Mouse (Mus musculus) forebrain, embryonic 12.5 days (tissue): ENCODE results near the gene Mymk. TPM values are rescaled to one million over a fixed set of nuclear protein-coding genes. Genes with fewer than 3 reads are reported as not detected.

Experiments
- ATAC-seq: fragments of 200-750 bp; cut with Nextera tagmentation; 2 replicates; pipeline ENCODE4 v1.8.0; 2017; ENCODE audit warnings: moderate TSS enrichment; ENCODE audit not compliant: low FRiP score
- H3K27ac ChIP-seq: fragments of 300-500 bp; sonication (generic); 2 replicates; pipeline ENCODE4 v1.5.1; 2016; ENCODE audit warnings: mild to moderate bottlenecking
- H3K27me3 ChIP-seq: fragments of 300-500 bp; sonication (generic); 2 replicates; pipeline ENCODE4 v1.6.1; 2016; ENCODE audit warnings: mild to moderate bottlenecking
- H3K36me3 ChIP-seq: fragments of 300-500 bp; sonication (generic); replicated peaks from 2 replicates; pipeline ENCODE4 v1.6.1; 2016; ENCODE audit warnings: mild to moderate bottlenecking
- H3K4me1 ChIP-seq: fragments of 300-500 bp; sonication (generic); 2 replicates; pipeline ENCODE4 v1.6.1; 2016
- H3K4me2 ChIP-seq: fragments of 300-500 bp; sonication (generic); 2 replicates; pipeline ENCODE4 v1.6.1; 2016; ENCODE audit warnings: mild to moderate bottlenecking, moderate library complexity
- H3K4me3 ChIP-seq: fragments of 300-500 bp; sonication (generic); replicated peaks from 2 replicates; pipeline ENCODE4 v1.5.1; 2016; ENCODE audit warnings: mild to moderate bottlenecking
- H3K9ac ChIP-seq: fragments of 300-500 bp; sonication (generic); 2 replicates; pipeline ENCODE4 v1.6.1; 2016; ENCODE audit warnings: mild to moderate bottlenecking
- H3K9me3 ChIP-seq: fragments of 300-500 bp; sonication (generic); 2 replicates; pipeline ENCODE4 v1.6.1; 2016
- WGBS: fragments of 180-500 bp; shearing (Covaris S2); methylation state at CpG from one replicate; pipeline ENCODE4 v1.1.7; 2016; 5-methylcytosine and 5-hydroxymethylcytosine counted together
- polyA plus RNA-seq: library from polyadenylated mRNA; unstranded; fragments of >200 nt; fragmentation: Nextera tagmentation; extraction: Ambion mirVana; gene quantifications from 2 replicates; pipeline ENCODE4 v1.2.1, GENCODE M21; 2016

The Mymk gene
- 0.26 TPM in 1 of 2 replicates, not detected in the other for polyA plus RNA-seq

DNA sequence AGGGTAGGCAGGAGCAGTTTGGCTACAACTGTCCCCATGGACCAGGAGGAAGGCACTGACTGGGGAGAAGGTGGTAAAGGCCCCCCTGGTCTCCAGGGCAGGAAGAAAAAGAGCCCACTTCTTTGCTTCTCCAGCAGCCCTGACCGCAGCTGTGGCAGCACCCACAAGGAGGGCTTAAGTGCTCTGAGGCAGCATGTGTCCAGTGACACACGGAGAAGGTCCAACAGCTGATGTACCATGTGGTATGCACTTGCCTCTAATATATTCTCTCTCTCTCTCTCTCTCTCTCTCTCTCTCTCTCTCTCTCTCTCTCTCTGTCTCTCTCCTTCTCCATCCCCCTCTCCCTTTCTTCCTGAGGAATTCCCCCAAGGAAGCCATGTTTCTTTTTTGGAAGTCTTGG lies at the start of gene Mymk:
TSS of gene Mymk (minus strand) at position 202 of the 400 bp plus-strand sequence.
- WGBS, result 85% methylated on average over 2 of the region's 2 CpGs
- no peaks in the 10 kb centered on the region; the same call in 1 of the 2 replicates for H3K4me1 ChIP-seq
- no peaks in the 10 kb centered on the region for H3K9me3 ChIP-seq
- H3K9ac ChIP-seq, result no peak within 1 kb of the TSS
- no peak for ATAC-seq
- no peak within 1 kb of the TSS for H3K4me2 ChIP-seq
- no peaks in the 10 kb centered on the region for H3K36me3 ChIP-seq
- no peak within 1 kb of the TSS for H3K27ac ChIP-seq
- no peak within 1 kb of the TSS for H3K4me3 ChIP-seq
- H3K27me3 ChIP-seq, result no peaks in the 10 kb centered on the region

DNA sequence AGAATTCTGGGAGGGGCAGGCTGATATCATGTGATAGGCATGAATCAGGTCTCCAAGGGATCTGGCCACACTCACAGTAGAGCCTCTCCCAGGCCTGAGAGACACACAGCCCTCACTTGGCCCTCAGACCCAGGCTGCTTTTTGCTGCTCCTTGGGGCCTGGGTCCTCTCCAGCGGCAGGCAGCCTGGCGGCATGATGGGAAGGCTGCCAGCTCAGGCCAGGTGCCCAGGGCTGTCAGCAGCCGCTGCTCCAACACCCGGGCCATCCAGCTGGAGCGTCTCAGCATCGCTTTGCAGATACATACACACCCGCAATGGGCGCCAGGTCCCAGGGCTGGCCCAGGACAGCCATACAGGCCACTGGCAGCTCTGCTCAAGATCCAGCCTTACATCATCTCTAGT lies 48.3 kb upstream of the Mymk start:
- Histone ChIP-seq H3K4me3 (no peak overlapping the region), H3K27ac (0 out of 2 replicates have a peak overlapping the region, but pooled peaks have one; percentile 19), H3K9ac (no peak overlapping the region), H3K4me1 (peaks cover 22% of the 10 kb centered on the region), H3K27me3 (no peaks in the 10 kb centered on the region), H3K36me3 (no peaks in the 10 kb centered on the region), H3K4me2 (no peak overlapping the region), H3K9me3 (no peaks in the 10 kb centered on the region)
- WGBS, result 86% methylated on average over 8 of the region's 8 CpGs
- no peak for ATAC-seq

DNA sequence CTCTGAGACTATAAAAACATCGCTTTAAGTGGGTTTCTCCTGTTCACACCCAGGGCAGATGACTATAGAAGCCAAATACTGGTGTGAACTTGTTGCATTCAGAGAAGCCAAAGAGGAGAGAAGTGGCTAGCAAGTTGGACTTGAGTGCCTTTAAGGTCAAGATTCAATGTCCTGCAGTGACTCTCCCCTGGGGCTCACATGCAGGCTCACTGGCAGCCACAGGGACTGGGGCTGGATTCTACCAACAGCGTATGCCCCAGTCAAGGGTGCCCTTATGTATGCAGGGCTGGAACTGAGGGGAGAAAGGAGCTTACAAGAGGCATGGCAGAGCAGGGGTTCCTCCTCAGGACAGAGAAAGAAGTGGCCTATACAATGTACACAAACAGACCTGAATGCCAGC lies 47.8 kb upstream of the Mymk start:
- no peak overlapping the region for H3K4me3 ChIP-seq
- H3K9me3 ChIP-seq, result no peaks in the 10 kb centered on the region
- H3K4me1 ChIP-seq, result peaks cover 22% of the 10 kb centered on the region
- no peak overlapping the region for H3K9ac ChIP-seq
- no peaks in the 10 kb centered on the region for H3K27me3 ChIP-seq
- WGBS, result 88% methylated on average over 2 of the region's 2 CpGs
- H3K27ac ChIP-seq, result no peak overlapping the region
- H3K36me3 ChIP-seq, result no peaks in the 10 kb centered on the region
- no peak overlapping the region for H3K4me2 ChIP-seq
- no peak for ATAC-seq

DNA sequence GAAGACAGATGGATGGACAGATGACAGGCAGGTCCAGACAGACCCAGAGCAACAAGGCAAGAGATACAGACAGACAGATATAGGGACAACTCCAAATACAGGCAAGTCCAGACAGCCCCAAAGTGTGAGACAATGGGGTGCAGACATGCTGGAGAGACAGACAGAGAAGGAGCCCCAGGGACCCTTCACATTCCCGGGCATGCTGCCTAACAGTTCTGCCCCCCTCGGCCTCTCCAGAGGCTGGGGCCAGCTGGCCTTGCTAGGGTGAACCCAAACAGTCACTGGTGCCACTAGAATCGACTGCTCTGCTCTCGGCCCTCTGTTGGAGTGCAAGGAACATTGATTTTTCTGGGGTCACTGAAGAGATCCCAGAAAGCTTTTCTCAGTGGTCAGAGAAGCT lies 46.5 kb upstream of the Mymk start:
- ATAC-seq, result no peak
- 67% methylated on average over 4 of the region's 4 CpGs for WGBS
- H3K9ac ChIP-seq, result no peak overlapping the region
- no peak overlapping the region for H3K4me3 ChIP-seq
- H3K36me3 ChIP-seq, result no peaks in the 10 kb centered on the region
- no peaks in the 10 kb centered on the region for H3K27me3 ChIP-seq
- H3K9me3 ChIP-seq, result no peaks in the 10 kb centered on the region
- H3K27ac ChIP-seq, result no peak overlapping the region
- H3K4me2 ChIP-seq, result no peak overlapping the region
- H3K4me1 ChIP-seq, result peaks cover 22% of the 10 kb centered on the region

DNA sequence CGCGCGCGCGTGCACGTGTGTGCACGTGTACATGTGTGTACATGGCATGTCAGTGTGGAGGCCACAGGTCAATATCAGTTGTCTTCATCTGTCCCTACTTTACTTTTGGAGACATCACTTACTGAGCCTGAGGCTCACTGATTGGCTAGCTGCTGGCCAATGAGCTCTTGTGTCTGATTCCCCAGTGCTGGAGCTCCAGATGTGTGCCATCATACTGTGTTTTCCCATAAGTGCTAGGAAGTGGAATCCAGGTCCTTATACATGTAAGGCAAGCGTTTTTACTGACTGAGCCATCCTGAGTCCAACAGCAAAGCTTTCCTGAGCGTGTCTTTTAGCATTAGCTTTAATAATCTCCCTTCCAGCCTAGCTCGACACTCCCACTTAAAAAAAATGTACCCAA lies 42.2 kb upstream of the Mymk start:
- 92% methylated on average over 10 of the region's 10 CpGs for WGBS
- Histone ChIP-seq H3K4me1 (peaks cover 3% of the 10 kb centered on the region; the same call in 1 of the 2 replicates), H3K9me3 (no peaks in the 10 kb centered on the region), H3K27me3 (peaks cover 4% of the 10 kb centered on the region; the same call in 1 of the 2 replicates), H3K4me3 (no peak overlapping the region), H3K9ac (no peak overlapping the region), H3K27ac (no peak overlapping the region), H3K4me2 (no peak overlapping the region), H3K36me3 (no peaks in the 10 kb centered on the region)
- no peak for ATAC-seq

DNA sequence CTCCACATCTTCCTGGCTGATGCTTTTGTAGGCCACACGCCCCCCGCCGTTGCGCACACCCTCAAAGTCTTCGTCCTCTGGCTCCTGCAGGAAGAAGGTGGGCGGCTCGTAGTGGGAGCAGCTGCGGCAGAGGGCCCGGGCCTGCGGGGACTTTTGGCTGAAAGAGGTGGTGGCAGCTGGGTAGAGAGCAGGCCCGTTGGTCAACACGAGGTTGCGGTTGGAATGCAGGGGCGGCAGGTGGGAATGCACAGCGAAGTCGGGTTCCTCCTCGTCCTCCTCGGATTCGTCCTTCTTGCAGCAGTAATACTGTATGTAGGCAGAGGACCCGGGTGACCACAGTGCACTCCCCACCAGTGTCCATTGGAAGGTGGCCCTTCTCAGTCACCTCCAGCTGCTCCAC lies 40.6 kb upstream of the Mymk start:
- no peak overlapping the region for H3K9ac ChIP-seq
- no peak overlapping the region for H3K4me2 ChIP-seq
- H3K4me3 ChIP-seq, result no peak overlapping the region
- no peak for ATAC-seq
- no peak overlapping the region for H3K27ac ChIP-seq
- no peaks in the 10 kb centered on the region for H3K36me3 ChIP-seq
- no peaks in the 10 kb centered on the region for H3K9me3 ChIP-seq
- 80% methylated on average over 20 of the region's 20 CpGs for WGBS
- peaks cover 6% of the 10 kb centered on the region; the same call in 1 of the 2 replicates for H3K4me1 ChIP-seq
- peaks cover 4% of the 10 kb centered on the region; the same call in 1 of the 2 replicates for H3K27me3 ChIP-seq

DNA sequence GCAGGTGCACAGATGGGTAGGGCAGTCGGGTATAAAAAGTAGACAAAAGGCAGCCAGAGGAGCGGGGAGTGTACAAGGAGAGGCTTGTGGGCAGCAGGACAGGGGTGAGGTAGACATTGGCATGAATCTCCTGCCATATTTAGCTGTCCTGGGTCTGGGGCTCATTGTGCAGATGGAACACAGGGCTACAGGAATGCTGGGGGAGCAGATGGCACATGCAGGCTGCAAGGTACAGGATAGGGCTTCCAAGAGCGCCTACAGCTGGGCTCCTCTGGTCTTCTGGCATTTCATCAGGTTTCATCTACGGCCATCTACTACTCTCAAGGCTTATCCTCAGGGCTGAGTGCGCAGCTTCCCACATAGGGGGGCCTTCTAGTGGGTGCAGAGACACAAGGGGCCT lies 37.1 kb upstream of the Mymk start:
- Histone ChIP-seq H3K27me3 (peaks cover 4% of the 10 kb centered on the region; the same call in 1 of the 2 replicates), H3K36me3 (no peaks in the 10 kb centered on the region), H3K9ac (no peak overlapping the region), H3K4me2 (no peak overlapping the region), H3K27ac (no peak overlapping the region), H3K9me3 (no peaks in the 10 kb centered on the region), H3K4me1 (peaks cover 10% of the 10 kb centered on the region; the same call in 1 of the 2 replicates), H3K4me3 (no peak overlapping the region)
- 82% methylated on average over 5 of the region's 5 CpGs for WGBS
- no peak for ATAC-seq

DNA sequence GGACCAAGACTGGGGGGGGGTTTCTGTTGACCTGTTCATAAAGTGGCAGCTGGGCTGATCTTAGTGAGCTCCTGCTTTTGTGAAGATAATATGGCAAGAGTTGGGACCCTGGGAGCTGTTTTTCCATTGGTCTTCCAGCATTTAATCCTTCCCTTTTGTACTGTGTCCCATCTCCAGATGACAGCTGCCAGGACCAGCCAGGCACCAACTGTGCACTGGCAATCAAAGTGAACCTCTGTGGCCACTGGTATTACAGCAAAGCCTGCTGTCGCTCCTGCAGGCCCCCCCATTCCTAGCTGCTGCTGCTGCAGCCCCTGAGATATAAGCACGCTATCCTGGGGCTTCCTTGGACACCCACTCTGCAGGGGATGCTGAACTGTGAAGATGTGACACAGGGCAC lies 36.2 kb upstream of the Mymk start:
- Histone ChIP-seq H3K27ac (no peak overlapping the region), H3K4me1 (peaks cover 16% of the 10 kb centered on the region; the same call in 1 of the 2 replicates), H3K4me3 (no peak overlapping the region), H3K9me3 (no peaks in the 10 kb centered on the region), H3K4me2 (no peak overlapping the region), H3K36me3 (no peaks in the 10 kb centered on the region), H3K9ac (no peak overlapping the region), H3K27me3 (peaks cover 4% of the 10 kb centered on the region; the same call in 1 of the 2 replicates)
- no peak for ATAC-seq
- WGBS, result 42% methylated on average over 2 of the region's 2 CpGs

DNA sequence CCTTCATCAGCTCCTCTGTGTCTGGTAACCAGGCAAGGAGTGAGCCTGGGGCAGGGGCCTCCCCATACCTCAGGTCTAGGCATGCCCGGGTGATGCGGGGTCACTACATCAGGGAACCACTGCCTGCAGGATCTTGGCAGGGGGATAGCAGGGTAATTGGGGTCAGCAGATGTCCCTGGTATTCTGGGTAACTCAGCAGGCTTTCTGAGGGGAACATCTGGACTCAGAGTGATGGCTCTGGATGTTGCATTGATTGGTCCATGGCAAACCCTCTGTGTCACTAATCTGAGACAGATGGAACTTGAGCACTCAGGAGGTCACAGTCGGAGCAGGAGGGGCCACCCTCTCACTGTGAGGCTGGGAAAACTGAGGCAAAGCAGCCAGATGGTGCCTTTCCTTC lies 34.8 kb upstream of the Mymk start:
- ATAC-seq, result no peak
- H3K9ac ChIP-seq, result no peak overlapping the region
- H3K4me2 ChIP-seq, result no peak overlapping the region
- H3K4me3 ChIP-seq, result no peak overlapping the region
- no peak overlapping the region for H3K27ac ChIP-seq
- H3K36me3 ChIP-seq, result no peaks in the 10 kb centered on the region
- 79% methylated on average over 3 of the region's 3 CpGs for WGBS
- peaks cover 4% of the 10 kb centered on the region; the same call in 1 of the 2 replicates for H3K27me3 ChIP-seq
- H3K4me1 ChIP-seq, result peaks cover 13% of the 10 kb centered on the region; the same call in 1 of the 2 replicates
- H3K9me3 ChIP-seq, result no peaks in the 10 kb centered on the region

DNA sequence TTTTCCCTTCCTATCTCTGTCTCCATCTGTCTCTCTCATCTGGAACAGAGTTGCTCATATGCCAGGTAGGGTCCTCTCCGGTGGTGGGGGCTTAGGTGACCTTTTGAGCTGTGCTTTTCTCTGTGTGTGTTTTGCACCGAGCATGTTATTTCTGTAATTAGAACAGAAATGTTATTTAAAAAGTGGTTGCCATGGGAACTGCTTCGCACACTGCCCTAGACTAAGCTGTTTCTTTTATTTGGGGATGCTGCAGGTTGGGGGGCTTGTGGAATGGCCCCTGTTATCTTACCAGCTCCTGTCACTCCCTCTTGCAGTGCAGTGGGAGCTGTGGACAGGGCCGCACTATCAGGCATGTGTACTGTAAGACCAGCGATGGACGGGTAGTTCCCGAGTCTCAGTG lies 31.6 kb upstream of the Mymk start:
- ATAC-seq, result no peak
- WGBS, result 66% methylated on average over 7 of the region's 7 CpGs
- Histone ChIP-seq H3K4me3 (no peak overlapping the region), H3K4me1 (peaks cover 11% of the 10 kb centered on the region), H3K27me3 (no peaks in the 10 kb centered on the region; the same call in 1 of the 2 replicates), H3K9ac (no peak overlapping the region), H3K9me3 (no peaks in the 10 kb centered on the region), H3K4me2 (no peak overlapping the region), H3K36me3 (no peaks in the 10 kb centered on the region), H3K27ac (no peak overlapping the region)

DNA sequence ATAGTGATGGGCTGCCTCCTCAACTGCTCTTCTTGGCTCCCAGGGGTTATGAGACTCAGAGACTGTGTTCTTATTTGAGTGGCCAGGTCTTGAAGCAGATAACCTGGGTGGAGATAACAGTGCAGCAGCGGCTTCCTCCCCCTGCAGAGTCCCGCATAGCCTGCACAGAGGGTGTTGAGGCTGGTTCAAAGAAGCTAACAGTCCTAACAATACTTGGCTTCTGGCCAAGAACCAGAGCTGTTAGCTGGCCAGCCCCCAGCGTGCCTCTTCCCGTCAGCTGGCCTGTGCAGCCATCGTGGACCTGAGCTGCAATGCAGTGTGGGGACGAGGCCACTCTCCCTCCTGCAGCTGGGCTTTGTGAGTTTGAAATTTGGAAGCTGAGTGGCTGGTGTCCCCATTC lies 25.8 kb upstream of the Mymk start:
- 0 out of 2 replicates have a peak overlapping the region, but pooled peaks have one; percentile 36 for H3K27ac ChIP-seq
- 0 out of 2 replicates have a peak, but pooled peaks have one; percentile 9 for ATAC-seq

DNA sequence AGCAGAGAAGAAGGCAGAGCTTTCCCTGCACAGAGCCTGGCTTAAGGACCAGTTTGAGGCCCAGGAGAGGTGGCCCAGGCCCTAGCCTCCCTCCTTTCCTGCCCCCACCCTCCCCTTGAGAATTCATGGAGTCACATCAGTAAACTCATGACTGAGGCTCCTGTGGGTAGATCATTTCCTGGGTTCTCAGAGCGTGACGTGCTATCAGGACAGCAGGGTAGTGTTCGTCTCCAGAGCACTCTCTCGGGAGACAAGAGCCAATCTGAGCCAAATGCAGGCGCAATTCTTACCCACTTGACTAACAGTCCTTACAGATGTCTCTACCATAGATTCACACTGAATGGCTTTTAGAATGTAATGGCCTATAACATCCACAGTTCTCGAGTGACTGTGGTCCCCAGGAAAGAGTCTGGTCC lies 25.3 kb upstream of the Mymk start:
- Histone ChIP-seq H3K4me3 (no peak overlapping the region), H3K27me3 (no peaks in the 10 kb centered on the region), H3K4me1 (peaks cover 17% of the 10 kb centered on the region), H3K4me2 (no peak overlapping the region), H3K9me3 (no peaks in the 10 kb centered on the region), H3K36me3 (no peaks in the 10 kb centered on the region), H3K9ac (no peak overlapping the region), H3K27ac (no peak overlapping the region)
- WGBS, result 70% methylated on average over 6 of the region's 6 CpGs
- no peak for ATAC-seq

More for the DNA sequence above, 25.8 kb upstream of the Mymk start:
- Histone ChIP-seq H3K36me3 (no peaks in the 10 kb centered on the region), H3K9me3 (no peaks in the 10 kb centered on the region), H3K4me1 (peaks cover 17% of the 10 kb centered on the region), H3K4me2 (no peak overlapping the region), H3K4me3 (no peak overlapping the region), H3K9ac (no peak overlapping the region), H3K27me3 (no peaks in the 10 kb centered on the region)
- 28% methylated on average over 6 of the region's 6 CpGs for WGBS

DNA sequence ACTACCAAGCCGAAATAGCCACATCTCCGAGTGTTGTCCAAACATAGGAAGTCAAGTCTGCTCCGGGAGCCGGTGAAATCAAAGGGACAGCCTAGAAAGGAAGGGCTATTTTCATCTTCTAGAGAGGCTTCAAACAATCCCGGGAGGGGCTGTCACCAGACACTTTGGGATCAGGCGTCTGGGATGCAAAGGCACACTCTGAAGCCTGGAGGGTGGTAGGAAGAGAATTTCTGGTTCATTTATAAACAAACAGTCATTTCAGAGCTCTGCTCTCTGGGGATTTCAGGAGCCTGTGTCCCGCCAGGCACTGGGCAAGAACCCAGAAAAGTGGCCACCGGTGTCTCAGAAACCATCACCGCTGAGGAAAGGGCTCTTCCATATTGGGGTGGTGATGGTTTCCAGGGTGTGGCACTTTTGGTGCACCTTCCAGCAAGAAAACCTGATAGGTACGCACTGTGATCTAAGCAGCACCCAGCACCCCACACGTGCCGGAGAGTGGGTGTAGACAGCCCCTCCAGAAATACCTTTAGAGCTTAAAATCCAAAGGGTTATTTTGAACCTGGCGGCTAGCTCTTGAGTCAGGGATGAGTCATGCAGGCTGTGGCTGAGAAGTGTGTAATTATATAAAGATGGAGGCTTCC lies 24.5 kb upstream of the Mymk start:
- Histone ChIP-seq H3K9ac (no peak overlapping the region), H3K9me3 (no peaks in the 10 kb centered on the region), H3K27ac (no peak overlapping the region), H3K4me3 (no peak overlapping the region), H3K4me2 (no peak overlapping the region), H3K4me1 (peaks cover 17% of the 10 kb centered on the region), H3K27me3 (no peaks in the 10 kb centered on the region), H3K36me3 (no peaks in the 10 kb centered on the region)
- 84% methylated on average over 13 of the region's 13 CpGs for WGBS
- ATAC-seq, result no peak
